ENCODE assay signal across 20 mouse cellular contexts in the genomic region with DNA sequence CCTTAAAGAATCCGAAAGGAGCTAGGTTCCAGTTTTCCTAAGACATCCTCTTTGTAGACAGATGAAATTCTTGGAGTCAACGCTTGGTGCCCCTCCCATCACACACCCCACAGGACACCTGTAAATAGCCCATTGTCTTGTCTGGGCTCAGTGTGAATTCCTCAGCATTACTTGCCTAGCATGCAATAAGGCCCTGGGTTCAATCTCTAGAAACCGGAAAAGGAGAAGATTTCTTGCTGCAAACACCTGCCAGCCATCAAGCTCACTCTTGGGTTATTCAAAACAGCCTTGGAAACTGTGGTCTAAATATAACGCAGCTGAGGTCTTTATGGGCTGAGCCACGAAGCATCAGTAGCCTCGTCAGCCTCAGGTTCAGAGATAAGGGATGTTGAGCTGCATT. TPM values are rescaled to one million over a fixed set of nuclear protein-coding genes. Genes with fewer than 3 reads are reported as not detected.
DNase-seq lines count a peak whose midpoint lies in the region; ATAC-seq and TF ChIP-seq lines count a peak whose summit lies in the region.
"Had no signal": no experiment of that assay in that cellular context is flagged by ENCODE, and none has a peak within 500 bp of the region (broad histone marks: within the 10 kb centered on the region; RNA-seq: fewer than 3 reads in every experiment).

No protein-coding gene starts in this region.

- H3K9ac ChIP-seq in lung, embryonic 14.5 days: no peak overlapping the region
- no peak overlapping the region for H3K9ac ChIP-seq in midbrain, embryonic 16.5 days (ENCODE audit: low read depth, low read length)
- H3K9ac ChIP-seq: embryonic facial prominence, embryonic 12.5 days; forebrain, embryonic 12.5 days had no signal

- peaks cover 3% of the 10 kb centered on the region; the same call in 1 of the 2 replicates for H3K4me1 ChIP-seq in lung, embryonic 14.5 days (ENCODE audit: insufficient read depth)
- peaks cover 6% of the 10 kb centered on the region for H3K4me1 ChIP-seq in midbrain, embryonic 16.5 days (ENCODE audit: control insufficient read depth, insufficient read depth, low read length)

- H3K4me3 ChIP-seq in lung, embryonic 14.5 days (ENCODE audit: low read depth, low read length): no peak overlapping the region
- H3K4me3 ChIP-seq in midbrain, embryonic 16.5 days (ENCODE audit: low read depth, low read length): no peak overlapping the region
- H3K4me3 ChIP-seq: embryonic facial prominence, embryonic 10.5 days; embryonic facial prominence, embryonic 12.5 days; forebrain, embryonic 10.5 days; forebrain, embryonic 12.5 days had no signal

- peak overlapping the region; percentile 15; the same call in 1 of the 2 replicates for H3K27ac ChIP-seq in lung, embryonic 14.5 days (ENCODE audit: low read depth)
- no peak overlapping the region for H3K27ac ChIP-seq in midbrain, embryonic 16.5 days (ENCODE audit: low read length)
- H3K27ac ChIP-seq: embryonic facial prominence, embryonic 10.5 days; embryonic facial prominence, embryonic 12.5 days; forebrain, embryonic 12.5 days had no signal

- 44% methylated on average over 6 of the region's 6 CpGs for whole genome bisulfite sequencing in lung, embryonic 14.5 days
- 83% methylated on average over 6 of the region's 6 CpGs for WGBS in midbrain, embryonic 16.5 days

- DNase-seq in lung, embryonic 14.5 days: no peak
- DNase-seq in lung, postnatal 36 days: no peak
- peak; percentile 23 for DNase-seq in A20 (ENCODE audit: low read depth, low spot score)
- DNase-seq in ES-CJ7 (ENCODE audit: low read depth, low spot score): peak; percentile 51
- DNase-seq in ZHBTc4 (ENCODE audit: low read depth, low spot score): peak; percentile 64
- DNase-seq in ovary, postnatal 14 days (ENCODE audit: low spot score): no peak
- DNase-seq in cerebellum, adult 11-12 months: no peak
- DNase-seq: adrenal gland, adult 2 months; adrenal gland, postnatal 10 days; adrenal gland, postnatal 25 days; cerebellum, adult 11 months; cerebellum, adult 9-10 months; cerebellum, postnatal 10 days; cerebellum, postnatal 25 days had no signal

- no peak overlapping the region for H3K4me2 ChIP-seq in lung, embryonic 14.5 days
- no peak overlapping the region for H3K4me2 ChIP-seq in midbrain, embryonic 16.5 days (ENCODE audit: low read length)
- H3K4me2 ChIP-seq: embryonic facial prominence, embryonic 12.5 days; forebrain, embryonic 12.5 days had no signal

- no peak for ATAC-seq in lung, embryonic 14.5 days (ENCODE audit: insufficient read depth)
- ATAC-seq in midbrain, embryonic 16.5 days: no peak
- ATAC-seq: forebrain, embryonic 14.5 days had no signal

- no peaks in the 10 kb centered on the region for H3K36me3 ChIP-seq in lung, embryonic 14.5 days (ENCODE audit: insufficient read depth)
- no peaks in the 10 kb centered on the region for H3K36me3 ChIP-seq in midbrain, embryonic 16.5 days (ENCODE audit: control insufficient read depth, insufficient read depth, low read length)
- H3K36me3 ChIP-seq: embryonic facial prominence, embryonic 10.5 days; embryonic facial prominence, embryonic 12.5 days; forebrain, embryonic 10.5 days; forebrain, embryonic 12.5 days had no signal

- H3K27me3 ChIP-seq in lung, embryonic 14.5 days (ENCODE audit: insufficient read depth, low read length): no peaks in the 10 kb centered on the region
- H3K27me3 ChIP-seq in midbrain, embryonic 16.5 days (ENCODE audit: control insufficient read depth, insufficient read depth, low read depth, low read length): no peaks in the 10 kb centered on the region
- H3K27me3 ChIP-seq: embryonic facial prominence, embryonic 12.5 days; forebrain, embryonic 12.5 days had no signal

- no peak for TF ChIP-seq CTCF in lung, embryonic 14.5 days (IDR thresholded peaks at IDR 0.05; ENCODE audit: low read depth)

- H3K9me3 ChIP-seq in lung, embryonic 14.5 days (ENCODE audit: low read depth, low read length): no peaks in the 10 kb centered on the region
- no peaks in the 10 kb centered on the region for H3K9me3 ChIP-seq in midbrain, embryonic 16.5 days (replicated peaks; ENCODE audit: control insufficient read depth, low read length, poor library complexity, severe bottlenecking)
- H3K9me3 ChIP-seq: embryonic facial prominence, embryonic 10.5 days; embryonic facial prominence, embryonic 12.5 days; forebrain, embryonic 10.5 days; forebrain, embryonic 12.5 days had no signal

RNA-seq across cellular contexts. Expression of a gene that starts 48.9 kb away (rescaled TPM):
- polyA plus RNA-seq in lung, embryonic 14.5 days (2014; fragmentation: Nextera tagmentation; extraction: Ambion mirVana): 21.7 and 22.7 TPM in 2 replicates
- polyA plus RNA-seq in midbrain, embryonic 16.5 days (2015; fragmentation: Nextera tagmentation; extraction: Ambion mirVana): 2.6 and 3.2 TPM in 2 replicates

Comparison
In these comparisons a context has a peak if more than half of its experiments do, and no peak if none do; other contexts are left out.
1. DNase-seq: peak in A20 (single experiment), ES-CJ7 (single experiment) and ZHBTc4 (single experiment); none in lung, embryonic 14.5 days (single experiment), lung, postnatal 36 days (single experiment), ovary, postnatal 14 days (single experiment) and cerebellum, adult 11-12 months (single experiment).